Mouse (Mus musculus): ENCODE results near the gene Smyd3. TPM values are rescaled to one million over a fixed set of nuclear protein-coding genes. Genes with fewer than 3 reads are reported as not detected.

Smyd3 gene
- polyA plus RNA-seq, 1 experiment from 2014 or later, result 13.1 TPM

DNA sequence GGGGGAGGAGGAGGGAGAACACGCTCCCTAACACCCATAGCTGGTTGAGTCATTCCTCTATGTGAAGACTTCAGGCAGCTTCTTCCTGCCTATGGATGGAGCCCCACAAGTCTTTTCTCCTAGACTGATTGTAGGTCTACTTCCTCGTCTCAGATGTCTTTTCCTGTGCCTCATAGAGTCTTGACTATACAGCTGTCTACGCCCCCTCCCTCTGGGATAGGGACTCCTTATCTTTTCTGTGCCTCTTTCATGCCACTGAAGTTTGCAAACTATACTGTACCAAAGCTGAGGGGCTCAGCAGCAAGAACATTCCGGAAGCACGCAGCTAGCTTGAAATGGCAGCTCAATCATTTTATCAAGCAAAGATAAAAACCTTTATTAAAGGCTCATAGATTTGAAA is 428.7 kb downstream of the Smyd3 start:
- Histone ChIP-seq H3K9me3 (ENCODE audit: control insufficient read depth, low read length) (no peaks in the 10 kb centered on the region), H3K4me3 (ENCODE audit: low read depth, low read length) (no peak overlapping the region), H3K4me2 (no peak overlapping the region), H3K9ac (ENCODE audit: low read length) (no peak overlapping the region), H3K27ac (ENCODE audit: low read depth, low read length) (no peak overlapping the region), H3K4me1 (ENCODE audit: control insufficient read depth, insufficient read depth, low read length) (no peaks in the 10 kb centered on the region), H3K27me3 (ENCODE audit: control insufficient read depth, insufficient read depth, low read length) (no peaks in the 10 kb centered on the region), H3K36me3 (ENCODE audit: control insufficient read depth, insufficient read depth, low read length) (no peaks in the 10 kb centered on the region)
- DNase-seq (ENCODE audit: low spot score, missing footprints) (no peak), ATAC-seq (ENCODE audit: low FRiP score) (no peak)
- 83% methylated on average over 5 of the region's 5 CpGs for WGBS

DNA sequence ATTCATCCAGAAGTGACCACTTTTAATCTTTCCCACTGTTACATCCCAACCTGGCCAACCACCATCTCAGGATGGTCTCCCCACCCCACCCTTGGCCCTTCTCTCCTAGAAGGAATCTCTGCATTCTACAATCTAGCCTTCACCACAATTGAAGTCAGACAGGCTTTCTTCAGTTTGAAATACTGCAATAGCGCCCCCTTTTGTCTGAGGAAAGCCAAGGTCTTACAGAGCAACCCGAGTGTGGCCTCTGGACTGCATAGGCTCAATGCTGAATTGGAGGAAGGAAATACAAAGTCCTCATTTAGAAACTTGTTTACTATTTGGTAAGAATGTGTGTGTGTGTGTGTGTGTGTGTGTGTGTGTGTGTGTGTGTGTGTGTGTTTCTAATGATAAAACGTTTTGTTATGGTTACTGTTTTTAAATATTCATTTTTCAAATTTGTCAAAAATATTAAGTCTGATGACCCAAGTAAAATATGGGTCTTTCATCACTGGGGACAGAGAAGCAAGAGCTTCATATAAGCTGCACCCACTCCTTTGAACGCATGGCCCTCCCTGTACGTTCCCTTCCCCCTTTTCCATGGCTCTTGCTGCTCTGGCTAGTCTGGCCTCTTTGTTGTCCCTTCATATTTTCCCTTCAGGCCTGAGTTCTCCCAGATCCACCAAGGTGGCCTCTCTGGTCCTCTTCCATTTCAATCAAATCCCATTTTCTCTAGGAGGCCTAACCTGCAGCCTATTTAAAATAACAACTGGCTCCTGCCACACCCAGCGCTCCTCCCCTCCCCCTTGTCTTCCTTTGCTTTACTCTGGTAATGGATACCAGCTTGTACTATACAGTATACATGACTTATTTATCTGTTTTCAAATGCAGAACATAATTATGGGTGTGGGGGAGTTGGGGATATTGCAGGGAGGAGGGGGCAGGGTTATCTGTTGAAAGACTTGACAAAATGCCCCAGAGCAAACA is 430.5 kb downstream of the Smyd3 start:
- DNase-seq (ENCODE audit: low spot score, missing footprints) (no peak), ATAC-seq (ENCODE audit: low FRiP score) (0 out of 2 replicates have a peak, but pooled peaks have one; percentile 24)
- Histone ChIP-seq H3K9ac (ENCODE audit: low read length) (no peak overlapping the region), H3K4me2 (no peak overlapping the region), H3K4me3 (ENCODE audit: low read depth, low read length) (no peak overlapping the region), H3K4me1 (ENCODE audit: control insufficient read depth, insufficient read depth, low read length) (no peaks in the 10 kb centered on the region), H3K27me3 (ENCODE audit: control insufficient read depth, insufficient read depth, low read length) (no peaks in the 10 kb centered on the region), H3K36me3 (ENCODE audit: control insufficient read depth, insufficient read depth, low read length) (no peaks in the 10 kb centered on the region), H3K9me3 (ENCODE audit: control insufficient read depth, low read length) (no peaks in the 10 kb centered on the region), H3K27ac (ENCODE audit: low read depth, low read length) (no peak overlapping the region)
- WGBS, result 59% methylated on average over 6 of the region's 6 CpGs

DNA sequence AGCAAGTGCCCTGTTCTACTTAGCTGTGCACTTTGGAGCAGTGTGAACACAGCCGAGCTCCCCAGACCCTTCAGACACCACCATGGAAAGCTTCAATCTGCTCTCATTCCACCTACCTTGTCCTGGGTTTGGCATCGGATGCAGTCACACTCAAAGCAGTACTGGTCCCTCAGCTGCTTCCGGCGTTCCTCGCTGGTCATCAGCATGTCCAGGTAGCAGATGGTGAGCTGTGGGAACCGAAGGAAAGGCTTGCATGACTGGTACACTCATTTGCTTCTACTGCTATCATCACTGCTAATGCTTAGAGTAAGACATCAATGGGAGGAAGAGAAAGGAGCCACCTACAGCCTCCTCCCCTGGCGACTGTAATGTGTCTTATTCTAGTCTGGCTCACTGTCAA is 431.6 kb downstream of the Smyd3 start:
- Histone ChIP-seq H3K9me3 (ENCODE audit: control insufficient read depth, low read length) (no peaks in the 10 kb centered on the region), H3K27ac (ENCODE audit: low read depth, low read length) (no peak overlapping the region), H3K27me3 (ENCODE audit: control insufficient read depth, insufficient read depth, low read length) (no peaks in the 10 kb centered on the region), H3K36me3 (ENCODE audit: control insufficient read depth, insufficient read depth, low read length) (no peaks in the 10 kb centered on the region), H3K4me1 (ENCODE audit: control insufficient read depth, insufficient read depth, low read length) (no peaks in the 10 kb centered on the region), H3K4me2 (no peak overlapping the region), H3K4me3 (ENCODE audit: low read depth, low read length) (no peak overlapping the region), H3K9ac (ENCODE audit: low read length) (no peak overlapping the region)
- DNase-seq (ENCODE audit: low spot score, missing footprints) (peak; percentile 73), ATAC-seq (ENCODE audit: low FRiP score) (no peak)
- 96% methylated on average over 7 of the region's 7 CpGs for WGBS

DNA sequence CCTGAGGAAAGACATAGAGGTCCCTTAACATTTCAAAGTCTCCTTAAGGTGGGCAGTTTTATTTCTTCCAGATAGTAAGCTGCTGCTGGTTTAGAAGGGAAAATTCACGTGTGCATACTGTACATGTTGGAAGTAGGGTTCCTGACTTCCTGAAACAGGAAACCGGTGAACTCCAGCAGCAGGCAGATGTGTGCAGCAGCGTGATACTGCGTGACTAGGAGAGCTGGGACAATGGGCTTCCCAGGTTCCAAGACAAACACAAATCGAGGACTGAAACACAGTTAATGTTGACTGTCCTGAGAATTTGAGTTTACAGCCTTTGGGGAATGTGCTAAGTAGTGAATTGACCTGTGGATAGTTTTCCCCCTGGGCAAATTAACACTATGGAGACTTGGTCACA is 434.7 kb downstream of the Smyd3 start:
- Histone ChIP-seq H3K9me3 (ENCODE audit: control insufficient read depth, low read length) (no peaks in the 10 kb centered on the region), H3K4me3 (ENCODE audit: low read depth, low read length) (no peak overlapping the region), H3K36me3 (ENCODE audit: control insufficient read depth, insufficient read depth, low read length) (no peaks in the 10 kb centered on the region), H3K4me1 (ENCODE audit: control insufficient read depth, insufficient read depth, low read length) (no peaks in the 10 kb centered on the region), H3K9ac (ENCODE audit: low read length) (no peak overlapping the region), H3K27me3 (ENCODE audit: control insufficient read depth, insufficient read depth, low read length) (no peaks in the 10 kb centered on the region), H3K27ac (ENCODE audit: low read depth, low read length) (no peak overlapping the region), H3K4me2 (no peak overlapping the region)
- ATAC-seq (ENCODE audit: low FRiP score) (no peak), DNase-seq (ENCODE audit: low spot score, missing footprints) (no peak)
- 73% methylated on average over 5 of the region's 5 CpGs for WGBS

DNA sequence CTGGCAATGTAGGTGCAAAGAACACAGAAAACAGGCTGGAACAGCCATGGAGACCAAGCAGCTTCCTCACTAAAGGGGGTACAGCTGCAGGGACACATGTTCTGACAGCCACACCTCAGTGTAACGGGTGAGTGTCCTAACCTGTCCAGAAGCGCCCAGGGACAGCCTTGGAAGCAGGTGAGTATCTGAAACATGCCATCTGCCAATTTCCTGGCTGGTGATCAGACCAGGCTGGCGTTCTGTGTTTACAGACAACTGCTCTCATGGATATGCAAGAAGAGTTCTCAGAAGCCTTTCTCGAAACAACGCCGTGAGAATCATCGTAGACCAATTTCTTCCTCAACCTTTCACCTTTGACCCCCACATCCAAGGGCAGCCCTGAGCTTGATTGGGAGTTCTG is 444.0 kb downstream of the Smyd3 start:
- Histone ChIP-seq H3K9ac (ENCODE audit: low read length) (no peak overlapping the region), H3K4me3 (ENCODE audit: low read depth, low read length) (no peak overlapping the region), H3K4me2 (no peak overlapping the region), H3K9me3 (ENCODE audit: control insufficient read depth, low read length) (no peaks in the 10 kb centered on the region), H3K36me3 (ENCODE audit: control insufficient read depth, insufficient read depth, low read length) (no peaks in the 10 kb centered on the region), H3K4me1 (ENCODE audit: control insufficient read depth, insufficient read depth, low read length) (no peaks in the 10 kb centered on the region), H3K27ac (ENCODE audit: low read depth, low read length) (no peak overlapping the region), H3K27me3 (ENCODE audit: control insufficient read depth, insufficient read depth, low read length) (no peaks in the 10 kb centered on the region)
- ATAC-seq (ENCODE audit: low FRiP score), result no peak
- WGBS, result 90% methylated on average over 7 of the region's 7 CpGs
- DNase-seq (ENCODE audit: low spot score, missing footprints), result no peak

DNA sequence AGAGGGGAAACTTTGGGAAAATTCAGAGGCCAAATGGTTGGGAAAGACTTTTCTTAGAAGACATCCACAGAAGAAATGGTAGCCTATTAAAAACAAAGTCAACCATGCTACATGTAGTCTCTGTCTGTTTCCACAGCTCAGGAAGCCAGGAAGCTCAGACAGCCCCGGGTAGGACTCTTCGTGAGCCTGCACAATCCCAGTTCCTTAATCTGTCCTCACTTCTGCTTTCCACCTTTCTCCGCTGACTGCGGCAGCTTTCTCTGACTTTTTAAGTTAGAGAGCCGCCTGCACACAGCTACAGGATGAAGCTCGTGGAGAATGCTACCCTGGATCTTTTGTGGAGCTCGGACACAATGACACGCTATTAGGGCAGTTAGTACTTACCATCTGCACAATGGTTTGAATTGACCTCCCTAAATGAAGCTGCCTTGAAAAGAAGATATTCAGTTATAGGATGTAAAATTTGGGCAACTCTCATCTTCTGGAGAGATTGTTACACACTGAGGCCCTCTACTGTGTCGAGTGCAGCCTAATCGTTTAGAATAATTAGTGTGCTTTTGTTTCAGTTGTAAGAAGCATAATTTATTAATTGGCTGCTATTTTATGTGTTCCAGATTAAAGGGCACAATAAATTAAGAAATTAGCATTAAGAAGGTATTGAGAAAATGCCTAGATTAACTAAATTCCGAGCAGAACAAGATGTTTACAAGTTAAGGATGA is 444.7 kb downstream of the Smyd3 start:
- Histone ChIP-seq H3K27ac (ENCODE audit: low read depth, low read length) (no peak overlapping the region), H3K4me3 (ENCODE audit: low read depth, low read length) (no peak overlapping the region), H3K4me2 (no peak overlapping the region), H3K27me3 (ENCODE audit: control insufficient read depth, insufficient read depth, low read length) (no peaks in the 10 kb centered on the region), H3K9ac (ENCODE audit: low read length) (no peak overlapping the region), H3K9me3 (ENCODE audit: control insufficient read depth, low read length) (no peaks in the 10 kb centered on the region), H3K36me3 (ENCODE audit: control insufficient read depth, insufficient read depth, low read length) (no peaks in the 10 kb centered on the region), H3K4me1 (ENCODE audit: control insufficient read depth, insufficient read depth, low read length) (no peaks in the 10 kb centered on the region)
- ATAC-seq (ENCODE audit: low FRiP score), result no peak
- WGBS, result 63% methylated on average over 11 of the region's 11 CpGs
- no peak for DNase-seq (ENCODE audit: low spot score, missing footprints)

DNA sequence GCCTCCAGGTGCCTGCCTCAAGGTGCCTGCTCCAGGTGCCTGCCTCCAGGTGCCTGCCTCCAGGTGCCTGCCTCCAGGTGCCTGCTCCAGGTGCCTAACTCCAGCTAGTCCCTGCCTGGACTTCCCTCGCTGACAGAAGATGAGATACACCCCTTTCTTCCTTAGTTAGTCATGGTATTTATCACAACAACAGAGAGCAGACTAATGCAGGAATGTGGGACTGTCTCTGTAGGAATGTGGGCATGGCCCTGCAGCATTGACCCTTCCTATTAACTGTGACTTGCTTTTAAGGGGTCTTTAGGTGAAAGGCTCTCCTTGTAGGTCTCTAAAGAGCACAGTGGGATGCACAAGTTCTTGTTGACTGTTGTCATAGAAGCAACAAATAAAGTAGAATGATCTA is 445.4 kb downstream of the Smyd3 start:
- no peak for ATAC-seq (ENCODE audit: low FRiP score)
- Histone ChIP-seq H3K27ac (ENCODE audit: low read depth, low read length) (no peak overlapping the region), H3K4me3 (ENCODE audit: low read depth, low read length) (no peak overlapping the region), H3K9ac (ENCODE audit: low read length) (no peak overlapping the region), H3K4me1 (ENCODE audit: control insufficient read depth, insufficient read depth, low read length) (no peaks in the 10 kb centered on the region), H3K27me3 (ENCODE audit: control insufficient read depth, insufficient read depth, low read length) (no peaks in the 10 kb centered on the region), H3K4me2 (no peak overlapping the region), H3K9me3 (ENCODE audit: control insufficient read depth, low read length) (no peaks in the 10 kb centered on the region), H3K36me3 (ENCODE audit: control insufficient read depth, insufficient read depth, low read length) (no peaks in the 10 kb centered on the region)
- 49% methylated on average over 1 of the region's 1 CpGs for WGBS
- no peak for DNase-seq (ENCODE audit: low spot score, missing footprints)

DNA sequence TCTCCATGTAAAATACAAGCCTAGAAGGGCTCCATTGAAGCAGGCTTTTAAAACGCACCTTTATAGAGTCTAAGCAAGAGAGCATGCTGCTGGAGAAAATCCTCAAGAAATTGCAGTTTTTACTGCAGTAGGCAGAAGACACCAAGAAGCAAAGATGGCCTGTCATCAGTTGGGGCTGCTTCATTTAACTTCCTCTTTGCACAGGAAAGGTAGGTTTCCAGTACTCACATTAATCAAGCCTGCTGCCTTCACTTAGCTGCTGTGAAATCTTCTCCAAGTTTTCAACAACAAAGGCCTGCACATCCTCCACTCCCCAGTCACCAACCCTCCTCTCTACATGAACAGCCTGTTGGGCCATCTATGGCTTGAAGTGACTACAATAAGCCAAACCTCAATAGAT is 448.9 kb downstream of the Smyd3 start:
- Histone ChIP-seq H3K9ac (ENCODE audit: low read length) (no peak overlapping the region), H3K27ac (ENCODE audit: low read depth, low read length) (no peak overlapping the region), H3K4me1 (ENCODE audit: control insufficient read depth, insufficient read depth, low read length) (peaks cover 5% of the 10 kb centered on the region), H3K27me3 (ENCODE audit: control insufficient read depth, insufficient read depth, low read length) (no peaks in the 10 kb centered on the region), H3K36me3 (ENCODE audit: control insufficient read depth, insufficient read depth, low read length) (no peaks in the 10 kb centered on the region), H3K4me2 (no peak overlapping the region), H3K9me3 (ENCODE audit: control insufficient read depth, low read length) (no peaks in the 10 kb centered on the region), H3K4me3 (ENCODE audit: low read depth, low read length) (no peak overlapping the region)
- DNase-seq (ENCODE audit: low spot score, missing footprints), result no peak
- 88% methylated on average over 1 of the region's 1 CpGs for WGBS
- ATAC-seq (ENCODE audit: low FRiP score), result no peak

DNA sequence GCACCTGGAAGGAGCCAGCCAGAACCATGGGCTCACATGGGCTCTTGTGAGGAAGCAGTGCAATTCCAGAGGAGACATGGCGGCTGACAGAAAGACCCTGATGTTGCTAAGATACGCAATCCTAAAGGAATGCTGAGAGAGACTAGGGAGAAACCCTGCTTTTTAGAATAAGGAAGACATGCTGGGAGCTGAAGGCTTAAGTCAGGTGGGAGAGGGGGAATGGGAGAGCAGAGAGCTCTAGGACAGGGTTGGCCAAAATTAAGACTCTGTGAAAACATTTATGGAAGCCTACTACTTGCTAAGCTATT is 452.6 kb downstream of the Smyd3 start:
- H3K9ac ChIP-seq (ENCODE audit: low read length), result no peak overlapping the region

More for the DNA sequence above, 452.6 kb downstream of the Smyd3 start:
- no peak overlapping the region for H3K4me3 ChIP-seq (ENCODE audit: low read depth, low read length)
- 46% methylated on average over 2 of the region's 2 CpGs for WGBS
- H3K36me3 ChIP-seq (ENCODE audit: control insufficient read depth, insufficient read depth, low read length), result no peaks in the 10 kb centered on the region
- no peak for DNase-seq (ENCODE audit: low spot score, missing footprints)
- H3K4me1 ChIP-seq (ENCODE audit: control insufficient read depth, insufficient read depth, low read length), result peaks cover 16% of the 10 kb centered on the region
- H3K27ac ChIP-seq (ENCODE audit: low read depth, low read length), result no peak overlapping the region
- H3K27me3 ChIP-seq (ENCODE audit: control insufficient read depth, insufficient read depth, low read length), result no peaks in the 10 kb centered on the region
- H3K9me3 ChIP-seq (ENCODE audit: control insufficient read depth, low read length), result no peaks in the 10 kb centered on the region
- ATAC-seq (ENCODE audit: low FRiP score), result no peak
- no peak overlapping the region for H3K4me2 ChIP-seq
